Mouse (Mus musculus) testis, adult 2 months (tissue): Measurements from ENCODE around the gene Nelfb. TPM values are rescaled to one million over a fixed set of nuclear protein-coding genes. Genes with fewer than 3 reads are reported as not detected.

ENCODE experiments used
- H3K27ac ChIP-seq: fragments of 200-500 bp; 2 replicates; pipeline ENCODE4 v1.5.1; 2012; ENCODE audit warnings: low read depth, low read length; ENCODE audit not compliant: control insufficient read depth, insufficient read depth
- H3K27me3 ChIP-seq: fragments of 200-500 bp; 2 replicates; pipeline ENCODE4 v1.6.1; 2012; ENCODE audit warnings: mild to moderate bottlenecking, low read length, moderate library complexity; ENCODE audit not compliant: control insufficient read depth, insufficient read depth
- H3K36me3 ChIP-seq: fragments of 200-500 bp; 2 replicates; pipeline ENCODE4 v1.6.1; 2012; ENCODE audit warnings: mild to moderate bottlenecking, low read length; ENCODE audit not compliant: control insufficient read depth, insufficient read depth
- H3K4me1 ChIP-seq: fragments of 200-500 bp; 2 replicates; pipeline ENCODE4 v1.6.1; 2012; ENCODE audit warnings: low read length; ENCODE audit not compliant: control insufficient read depth, insufficient read depth
- H3K4me3 ChIP-seq: fragments of 200-500 bp; 2 replicates; pipeline ENCODE4 v1.5.1; 2012; ENCODE audit warnings: low read depth, mild to moderate bottlenecking, low read length, moderate library complexity, mixed read lengths; ENCODE audit not compliant: control insufficient read depth
- CTCF ChIP-seq: fragments of 200-500 bp; IDR thresholded peaks from 2 replicates; pipeline ENCODE4 v1.5.1; 2012; ENCODE audit warnings: low read depth, mild to moderate bottlenecking, inconsistent platforms, low read length, moderate library complexity; ENCODE audit not compliant: control insufficient read depth, insufficient read depth, insufficient replicate concordance
- POLR2A ChIP-seq: fragments of 200-500 bp; IDR thresholded peaks from 2 replicates; pipeline ENCODE4 v1.6.1; 2012; ENCODE audit warnings: low read depth, mild to moderate bottlenecking, inconsistent platforms, low read length, moderate library complexity; ENCODE audit not compliant: control insufficient read depth
- polyA plus RNA-seq: library from polyadenylated mRNA; depleted of rRNA; stranded (reverse); fragments of >200 nt; gene quantifications from 2 replicates; pipeline ENCODE4 v1.2.3, GENCODE M21; 2012

The Nelfb gene
- polyA plus RNA-seq, 1 experiment: 24.9 TPM

DNA sequence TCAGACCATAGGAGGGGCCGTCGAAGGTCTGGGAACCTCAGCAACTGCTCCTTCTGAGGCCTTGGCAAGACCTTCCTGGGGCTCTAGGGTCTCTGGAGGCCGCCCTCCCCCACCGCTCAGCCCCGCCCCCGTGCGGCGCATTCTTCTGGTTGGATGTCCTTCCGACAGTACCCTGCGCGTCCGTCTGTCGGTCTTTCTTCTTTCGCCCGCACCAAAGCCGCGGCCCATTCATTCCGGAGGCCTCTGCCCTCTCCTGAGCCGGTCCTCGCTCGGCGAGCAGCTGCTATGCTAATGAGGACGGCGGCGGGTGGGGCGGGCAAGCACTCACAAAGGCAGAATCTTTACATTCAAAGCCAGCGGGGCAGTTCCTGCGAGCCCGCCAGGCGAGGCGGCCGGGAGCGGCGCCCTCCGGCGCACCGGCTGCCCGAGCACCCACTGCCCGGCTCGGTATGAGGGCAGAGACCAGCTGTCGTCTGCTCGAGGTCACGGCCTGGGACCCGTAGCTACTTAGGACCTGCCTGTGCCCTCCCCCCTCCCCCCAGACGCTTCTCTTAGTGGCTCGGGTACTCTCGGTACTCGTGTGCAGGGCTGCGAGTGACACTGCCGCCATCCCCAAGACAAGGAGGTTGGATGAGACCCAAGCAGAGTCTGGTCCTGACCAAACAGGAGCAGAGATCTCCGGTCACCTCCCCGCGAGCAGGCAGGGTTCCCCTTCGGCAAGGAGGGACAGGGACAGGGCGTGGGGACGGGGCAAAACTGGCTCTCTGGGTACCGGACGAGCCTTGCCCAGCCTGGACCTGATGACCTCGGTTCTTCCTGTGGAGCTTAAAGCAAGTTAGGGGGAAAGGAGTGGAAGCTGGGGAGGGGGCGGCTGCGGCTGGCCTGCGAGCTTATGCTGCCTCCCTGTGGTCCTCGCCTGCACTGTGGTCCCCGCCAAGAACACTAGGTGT, 25.4 kb downstream of the Nelfb start:
- TF ChIP-seq CTCF (no peak), POLR2A (no peak)
- Histone ChIP-seq H3K4me3 (peak overlapping the region; percentile 47), H3K4me1 (peaks cover 22% of the 10 kb centered on the region), H3K27me3 (no peaks in the 10 kb centered on the region), H3K36me3 (no peaks in the 10 kb centered on the region), H3K27ac (no peak overlapping the region)

DNA sequence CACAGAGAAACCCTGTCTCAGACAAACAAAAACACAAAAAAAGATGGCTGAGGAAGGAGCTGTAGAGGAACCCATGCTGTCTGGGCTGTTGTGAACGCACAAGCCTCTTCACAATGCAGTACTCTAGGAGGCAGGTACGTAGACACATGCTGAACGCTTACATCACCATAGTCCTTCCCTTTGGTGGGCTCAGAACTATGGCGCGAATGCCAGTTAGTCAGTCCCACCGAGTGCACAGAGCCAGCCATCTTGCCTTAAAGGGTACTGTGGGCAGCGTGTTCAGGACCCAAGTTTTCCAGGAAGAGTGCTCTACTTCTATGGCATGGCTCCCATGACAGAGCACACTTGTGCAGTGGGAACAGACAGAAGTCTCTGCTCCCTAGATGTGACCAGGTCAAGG, 26.8 kb downstream of the Nelfb start:
- TF ChIP-seq CTCF (no peak), POLR2A (no peak)
- no peak overlapping the region for H3K27ac ChIP-seq
- peaks cover 29% of the 10 kb centered on the region for H3K4me1 ChIP-seq
- no peaks in the 10 kb centered on the region for H3K36me3 ChIP-seq
- H3K4me3 ChIP-seq: no peak overlapping the region
- H3K27me3 ChIP-seq: no peaks in the 10 kb centered on the region

DNA sequence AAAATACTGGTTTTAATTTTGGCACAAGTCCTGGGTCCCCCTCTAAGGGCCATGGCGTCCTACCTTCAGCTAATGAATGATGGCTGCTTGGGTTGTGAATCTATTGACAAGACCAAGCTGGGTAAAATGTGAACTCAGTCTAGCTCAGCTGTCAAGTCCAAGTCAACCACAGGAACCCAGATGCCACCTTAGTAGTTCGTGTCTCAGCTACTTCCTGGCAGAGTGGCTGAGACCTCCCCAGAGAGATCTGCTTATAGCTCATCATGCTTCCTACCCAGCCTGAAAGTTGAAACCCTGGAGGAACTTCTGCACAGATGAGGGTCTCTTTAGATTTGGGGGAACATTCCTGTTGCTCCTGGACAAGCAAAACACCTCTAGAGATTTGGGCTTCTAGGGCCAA, 28.0 kb downstream of the Nelfb start:
- H3K27me3 ChIP-seq: no peaks in the 10 kb centered on the region
- TF ChIP-seq CTCF (no peak), POLR2A (no peak)
- H3K4me3 ChIP-seq: no peak overlapping the region

DNA sequence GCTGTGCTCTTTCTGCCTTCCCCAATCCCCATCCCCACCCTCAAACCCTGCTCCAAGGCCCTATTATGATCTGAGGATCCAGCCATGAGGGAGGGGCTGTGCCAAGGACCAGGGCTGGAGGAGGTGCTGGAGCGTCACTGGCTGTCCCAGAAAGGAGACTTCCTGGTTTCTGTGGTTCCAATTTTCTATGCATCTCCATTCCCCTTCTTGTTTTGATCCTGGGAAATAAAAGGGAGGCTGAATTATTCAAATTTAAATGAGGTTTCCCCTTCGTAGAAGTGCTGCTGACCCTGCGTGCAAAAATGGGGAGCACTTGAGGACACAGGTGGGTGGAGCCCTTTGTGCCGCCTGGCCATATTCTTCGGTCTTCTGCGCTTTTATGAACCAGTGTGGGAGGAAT, 28.6 kb downstream of the Nelfb start:
- Histone ChIP-seq H3K4me3 (no peak overlapping the region), H3K27ac (no peak overlapping the region), H3K27me3 (no peaks in the 10 kb centered on the region), H3K36me3 (no peaks in the 10 kb centered on the region), H3K4me1 (peaks cover 29% of the 10 kb centered on the region)
- no peak for TF ChIP-seq POLR2A
- TF ChIP-seq CTCF: no peak

More for the DNA sequence above, 28.0 kb downstream of the Nelfb start:
- Histone ChIP-seq H3K36me3 (no peaks in the 10 kb centered on the region), H3K27ac (no peak overlapping the region), H3K4me1 (peaks cover 29% of the 10 kb centered on the region)

DNA sequence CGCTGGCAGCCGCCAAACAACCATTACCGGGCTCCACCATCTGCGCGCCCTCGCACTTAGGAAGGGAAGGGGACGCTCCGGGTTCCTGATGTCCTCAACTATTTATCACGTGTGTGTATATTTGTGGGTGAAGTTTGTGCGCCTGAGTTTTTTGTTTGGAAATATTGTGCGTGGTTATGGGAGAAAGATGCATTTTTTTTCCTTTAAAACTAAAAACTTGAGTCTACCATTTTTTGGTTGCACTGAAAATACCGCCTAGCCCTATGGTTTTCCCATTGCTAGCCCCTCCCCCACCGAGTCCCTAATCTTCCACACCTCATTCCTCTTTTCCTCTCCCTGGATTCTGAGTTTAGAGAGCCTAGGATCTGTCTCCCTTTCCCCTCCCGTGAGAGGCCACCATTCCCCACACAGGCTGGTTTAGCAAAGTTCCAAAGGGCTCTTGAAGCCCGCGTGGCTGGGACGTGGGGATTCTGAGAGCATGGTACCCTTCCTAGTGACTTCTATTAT, 29.3 kb downstream of the Nelfb start:
- Histone ChIP-seq H3K4me1 (peaks cover 29% of the 10 kb centered on the region), H3K4me3 (peak overlapping the region; percentile 82), H3K27ac (no peak overlapping the region), H3K27me3 (no peaks in the 10 kb centered on the region), H3K36me3 (no peaks in the 10 kb centered on the region)
- TF ChIP-seq POLR2A: no peak
- TF ChIP-seq CTCF: no peak

DNA sequence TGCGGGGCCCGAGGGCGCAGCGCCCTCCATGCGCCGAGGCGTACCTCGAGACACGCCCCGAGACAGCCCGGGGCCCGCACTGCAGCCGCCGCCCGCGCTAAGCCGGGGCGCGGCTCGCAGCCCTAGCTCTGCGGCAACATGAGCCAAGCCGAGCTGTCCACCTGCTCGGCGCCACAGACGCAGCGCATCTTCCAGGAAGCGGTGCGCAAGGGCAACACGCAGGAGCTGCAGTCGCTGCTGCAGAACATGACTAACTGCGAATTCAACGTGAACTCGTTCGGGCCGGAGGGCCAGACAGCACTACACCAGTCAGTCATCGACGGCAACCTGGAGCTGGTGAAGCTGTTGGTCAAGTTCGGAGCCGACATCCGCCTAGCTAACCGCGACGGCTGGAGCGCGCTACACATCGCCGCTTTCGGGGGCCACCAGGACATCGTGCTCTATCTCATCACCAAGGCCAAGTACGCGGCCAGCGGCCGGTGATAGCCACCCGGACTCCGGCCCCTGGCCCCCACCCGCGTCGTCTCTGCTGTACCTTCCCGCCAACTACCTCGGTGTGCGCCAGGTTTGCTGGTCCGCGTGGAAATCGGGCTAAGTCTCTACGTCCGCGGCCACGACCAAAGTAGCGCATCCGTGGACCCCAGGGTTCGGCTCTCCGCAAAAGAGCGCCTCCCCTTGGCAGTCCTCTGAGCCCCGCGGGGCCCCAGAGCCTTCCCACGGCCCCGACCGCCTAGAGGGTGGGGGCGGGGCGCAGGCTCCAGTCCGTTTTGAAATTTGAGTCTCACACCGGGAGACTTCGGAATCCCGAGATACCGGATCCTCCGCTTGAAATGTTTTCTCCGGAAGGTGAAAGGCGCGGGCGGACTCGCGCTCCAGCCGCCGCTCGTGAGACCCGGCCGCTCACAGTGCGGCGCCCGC, 30.1 kb downstream of the Nelfb start:
- TF ChIP-seq POLR2A: 0 out of 2 replicates have a peak, but pooled peaks have one; percentile 11
- no peak for TF ChIP-seq CTCF
- Histone ChIP-seq H3K36me3 (no peaks in the 10 kb centered on the region), H3K4me1 (peaks cover 26% of the 10 kb centered on the region), H3K4me3 (peak overlapping the region; percentile 82), H3K27me3 (no peaks in the 10 kb centered on the region), H3K27ac (peak overlapping the region; percentile 39)
